Mouse (Mus musculus): ENCODE measurements around the gene Rsph10b. TPM values are rescaled to one million over a fixed set of nuclear protein-coding genes. Genes with fewer than 3 reads are reported as not detected.

Gene Rsph10b
- polyA plus RNA-seq, 1 experiment from 2014 or later, result 1.9 TPM

- Histone ChIP-seq H3K4me1 (peaks cover 7% of the 10 kb centered on the region), H3K4me3 (no peak overlapping the region), H3K9ac (no peak overlapping the region), H3K27ac (no peak overlapping the region), H3K4me2 (replicated peaks) (no peak overlapping the region), H3K9me3 (no peaks in the 10 kb centered on the region), H3K27me3 (replicated peaks) (no peaks in the 10 kb centered on the region), H3K36me3 (peaks cover 21% of the 10 kb centered on the region)
- 26% methylated on average over 9 of the region's 9 CpGs for WGBS
- peak; percentile 71; the same call in 1 of the 2 replicates for ATAC-seq (ENCODE audit: low FRiP score, low read depth)
Observed at GRCm38 (mm10) chr5:143980858-143981257, 48.0 kb downstream of the Rsph10b start.

DNA sequence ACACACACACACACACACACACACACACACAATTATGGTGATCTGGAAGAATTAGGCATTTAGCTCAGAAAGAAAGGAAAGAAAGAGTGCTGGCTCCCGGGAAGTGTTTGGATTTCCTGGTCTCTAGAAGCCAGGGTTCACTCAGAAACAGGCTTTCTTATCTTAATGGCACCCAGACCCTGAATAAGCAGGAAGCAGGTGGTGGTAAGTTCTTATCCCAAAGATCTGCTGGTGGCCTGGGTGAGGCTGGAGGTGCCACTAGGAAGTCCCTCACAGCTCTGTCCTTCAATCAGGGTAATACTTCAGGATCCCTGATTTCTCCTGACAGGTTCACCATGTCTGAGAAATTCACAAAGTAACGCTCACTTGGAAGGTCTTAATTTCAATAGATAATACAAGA is 49.5 kb downstream of the Rsph10b start:
- ATAC-seq (ENCODE audit: low FRiP score, low read depth), result no peak
- H3K27ac ChIP-seq, result no peak overlapping the region
- 91% methylated on average over 2 of the region's 2 CpGs for WGBS

GRCm38 (mm10) chr5:143985381-143985780 is 52.5 kb downstream of the Rsph10b start:
- H3K9ac ChIP-seq, result no peak overlapping the region
- ATAC-seq (ENCODE audit: low FRiP score, low read depth), result no peak
- no peak overlapping the region for H3K4me2 ChIP-seq (replicated peaks)
- no peaks in the 10 kb centered on the region for H3K9me3 ChIP-seq
- H3K27ac ChIP-seq, result no peak overlapping the region
- H3K27me3 ChIP-seq (replicated peaks), result no peaks in the 10 kb centered on the region
- H3K36me3 ChIP-seq, result peaks cover 63% of the 10 kb centered on the region
- WGBS, result 89% methylated on average over 7 of the region's 7 CpGs
- peaks cover 7% of the 10 kb centered on the region for H3K4me1 ChIP-seq
- H3K4me3 ChIP-seq, result no peak overlapping the region

More for the DNA sequence above, 49.5 kb downstream of the Rsph10b start:
- no peak overlapping the region for H3K4me2 ChIP-seq (replicated peaks)
- no peak overlapping the region for H3K9ac ChIP-seq
- no peaks in the 10 kb centered on the region for H3K27me3 ChIP-seq (replicated peaks)
- H3K4me1 ChIP-seq, result peaks cover 7% of the 10 kb centered on the region
- H3K4me3 ChIP-seq, result no peak overlapping the region
- H3K36me3 ChIP-seq, result peaks cover 35% of the 10 kb centered on the region
- H3K9me3 ChIP-seq, result no peaks in the 10 kb centered on the region

- H3K27me3 ChIP-seq (replicated peaks), result no peaks in the 10 kb centered on the region
- H3K4me2 ChIP-seq (replicated peaks), result no peak overlapping the region
- WGBS, result 94% methylated on average over 3 of the region's 3 CpGs
- H3K4me3 ChIP-seq, result no peak overlapping the region
- no peak overlapping the region for H3K27ac ChIP-seq
- H3K9me3 ChIP-seq, result no peaks in the 10 kb centered on the region
- peaks cover 86% of the 10 kb centered on the region for H3K36me3 ChIP-seq
- no peak overlapping the region for H3K9ac ChIP-seq
- ATAC-seq (ENCODE audit: low FRiP score, low read depth), result no peak
- no peaks in the 10 kb centered on the region for H3K4me1 ChIP-seq
Observed at GRCm38 (mm10) chr5:143987596-143987995, 54.8 kb downstream of the Rsph10b start.

DNA sequence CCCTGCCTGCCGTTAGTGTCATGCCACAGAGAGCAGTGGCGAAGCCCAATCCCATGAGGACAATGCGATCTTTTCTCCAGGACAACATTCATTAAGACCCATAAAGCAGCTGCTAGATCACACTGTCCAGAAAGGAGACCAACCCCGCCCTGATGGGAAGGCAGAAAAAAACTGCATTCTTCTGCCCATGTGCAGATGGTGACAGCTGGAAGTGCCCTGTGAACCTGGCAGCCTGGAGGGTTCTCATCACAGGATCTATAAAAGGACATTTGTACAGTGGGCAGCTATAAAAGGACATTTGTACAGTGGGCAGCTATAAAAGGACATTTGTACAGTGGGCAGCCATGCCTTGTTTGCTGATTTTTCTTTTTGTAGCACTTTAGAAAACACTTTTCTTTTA is 56.2 kb downstream of the Rsph10b start:
- Histone ChIP-seq H3K4me1 (no peaks in the 10 kb centered on the region), H3K27ac (no peak overlapping the region), H3K9me3 (no peaks in the 10 kb centered on the region), H3K4me2 (replicated peaks) (no peak overlapping the region), H3K9ac (no peak overlapping the region), H3K27me3 (replicated peaks) (no peaks in the 10 kb centered on the region), H3K4me3 (no peak overlapping the region), H3K36me3 (peaks cover 95% of the 10 kb centered on the region)
- 68% methylated on average over 4 of the region's 4 CpGs for WGBS
- 0 out of 2 replicates have a peak, but pooled peaks have one; percentile 58 for ATAC-seq (ENCODE audit: low FRiP score, low read depth)

DNA sequence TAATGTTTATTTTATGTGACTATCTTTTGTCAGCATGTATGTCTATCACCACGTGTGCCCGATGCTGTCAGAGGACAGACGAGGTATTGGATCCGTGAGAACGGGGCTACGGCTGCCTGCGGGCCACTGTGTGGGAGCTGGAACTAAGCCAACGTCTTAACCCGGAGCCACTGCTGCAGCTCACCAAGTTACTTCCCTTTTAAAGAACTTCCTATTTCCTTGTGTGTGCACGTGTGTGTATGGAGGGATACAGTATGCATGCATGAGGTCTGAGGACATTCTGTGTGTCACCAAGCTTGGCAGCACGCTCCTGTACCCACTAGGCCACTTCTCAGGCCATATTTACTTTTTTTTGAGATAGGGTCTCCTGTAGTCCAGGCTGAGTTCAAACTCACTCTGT is 57.3 kb downstream of the Rsph10b start:
- H3K9me3 ChIP-seq, result no peaks in the 10 kb centered on the region
- ATAC-seq (ENCODE audit: low FRiP score, low read depth), result no peak
- peaks cover 96% of the 10 kb centered on the region for H3K36me3 ChIP-seq
- H3K4me2 ChIP-seq (replicated peaks), result no peak overlapping the region
- no peaks in the 10 kb centered on the region for H3K4me1 ChIP-seq
- 92% methylated on average over 11 of the region's 11 CpGs for WGBS
- no peak overlapping the region for H3K4me3 ChIP-seq
- H3K27ac ChIP-seq, result no peak overlapping the region
- no peak overlapping the region for H3K9ac ChIP-seq
- H3K27me3 ChIP-seq (replicated peaks), result no peaks in the 10 kb centered on the region

DNA sequence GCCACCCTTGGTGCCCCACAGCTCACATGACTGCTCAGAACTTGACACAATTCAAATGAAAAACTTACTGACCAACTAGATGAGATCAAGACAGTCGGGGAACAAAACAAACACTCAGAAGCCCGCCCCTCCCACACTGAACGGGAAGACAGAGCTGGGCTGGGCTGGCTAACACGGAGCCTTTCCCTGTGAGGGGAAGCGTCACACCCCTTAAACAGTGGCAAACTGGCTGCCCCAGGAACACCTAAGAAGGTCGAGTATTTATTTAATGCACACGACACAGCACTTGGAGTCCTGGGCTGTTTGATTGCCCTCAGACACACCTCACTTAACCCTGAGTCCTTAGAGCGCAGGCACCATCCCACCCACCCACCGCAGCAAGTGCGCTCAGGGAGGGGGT is 59.8 kb downstream of the Rsph10b start:
- no peak for ATAC-seq (ENCODE audit: low FRiP score, low read depth)
- WGBS, result 92% methylated on average over 10 of the region's 10 CpGs
- Histone ChIP-seq H3K27me3 (replicated peaks) (no peaks in the 10 kb centered on the region), H3K4me2 (replicated peaks) (no peak overlapping the region), H3K4me1 (no peaks in the 10 kb centered on the region), H3K9me3 (no peaks in the 10 kb centered on the region), H3K36me3 (peaks cover 97% of the 10 kb centered on the region), H3K9ac (no peak overlapping the region), H3K27ac (no peak overlapping the region), H3K4me3 (no peak overlapping the region)

DNA sequence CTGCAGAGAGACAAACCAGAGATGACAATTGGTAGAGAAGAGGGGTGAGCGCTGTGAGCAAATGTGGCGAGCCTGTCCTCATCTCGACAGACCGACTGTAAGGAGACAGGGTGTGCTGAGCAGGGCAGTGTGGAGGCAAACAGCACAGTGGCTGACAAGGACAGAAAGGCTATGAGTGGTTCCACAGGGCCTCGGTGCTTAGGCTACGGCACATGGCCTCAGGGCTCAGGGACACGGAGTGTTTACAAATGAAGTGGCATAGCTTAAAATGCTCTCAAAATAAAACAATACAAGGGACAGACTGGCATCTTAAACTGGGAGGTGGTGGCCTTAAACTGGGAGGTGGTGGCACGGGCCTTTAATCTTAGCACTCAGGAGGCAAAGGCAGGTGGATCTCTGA is 60.4 kb downstream of the Rsph10b start:
- Histone ChIP-seq H3K4me2 (replicated peaks) (no peak overlapping the region), H3K9me3 (no peaks in the 10 kb centered on the region), H3K9ac (no peak overlapping the region), H3K4me3 (no peak overlapping the region), H3K27ac (no peak overlapping the region), H3K4me1 (no peaks in the 10 kb centered on the region), H3K36me3 (peaks cover 97% of the 10 kb centered on the region), H3K27me3 (replicated peaks) (no peaks in the 10 kb centered on the region)
- no peak for ATAC-seq (ENCODE audit: low FRiP score, low read depth)
- 93% methylated on average over 8 of the region's 8 CpGs for WGBS

DNA sequence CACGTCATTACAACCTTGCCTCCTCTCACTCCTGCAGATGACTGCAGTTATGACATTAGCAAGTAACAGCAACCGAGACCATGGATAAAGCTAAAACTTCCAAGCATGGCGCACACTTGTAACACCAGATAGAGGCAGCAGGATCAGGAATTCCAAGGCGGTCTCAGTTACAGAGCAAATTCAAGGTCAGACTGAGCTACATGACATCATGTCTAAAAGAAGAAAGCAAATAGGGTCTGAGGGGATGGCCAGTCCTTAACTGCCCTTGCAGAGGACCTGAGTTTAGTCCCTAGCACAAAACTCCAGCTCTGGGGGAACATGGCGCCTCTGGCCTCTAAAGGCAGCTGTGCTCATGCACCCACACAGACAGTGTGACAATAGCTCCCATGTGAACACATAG is 61.0 kb downstream of the Rsph10b start:
- 93% methylated on average over 5 of the region's 5 CpGs for WGBS
- Histone ChIP-seq H3K4me1 (no peaks in the 10 kb centered on the region), H3K9me3 (no peaks in the 10 kb centered on the region), H3K4me3 (no peak overlapping the region), H3K27ac (no peak overlapping the region), H3K9ac (no peak overlapping the region), H3K27me3 (replicated peaks) (no peaks in the 10 kb centered on the region), H3K36me3 (peaks cover 97% of the 10 kb centered on the region), H3K4me2 (replicated peaks) (no peak overlapping the region)
- no peak for ATAC-seq (ENCODE audit: low FRiP score, low read depth)

- Histone ChIP-seq H3K9me3 (no peaks in the 10 kb centered on the region), H3K4me1 (no peaks in the 10 kb centered on the region), H3K4me2 (replicated peaks) (no peak overlapping the region), H3K9ac (no peak overlapping the region), H3K4me3 (no peak overlapping the region), H3K36me3 (peaks cover 98% of the 10 kb centered on the region), H3K27ac (no peak overlapping the region), H3K27me3 (replicated peaks) (no peaks in the 10 kb centered on the region)
- 73% methylated on average over 11 of the region's 11 CpGs for WGBS
- ATAC-seq (ENCODE audit: low FRiP score, low read depth), result no peak
Observed at GRCm38 (mm10) chr5:143994632-143995365, 62.0 kb downstream of the Rsph10b start.

DNA sequence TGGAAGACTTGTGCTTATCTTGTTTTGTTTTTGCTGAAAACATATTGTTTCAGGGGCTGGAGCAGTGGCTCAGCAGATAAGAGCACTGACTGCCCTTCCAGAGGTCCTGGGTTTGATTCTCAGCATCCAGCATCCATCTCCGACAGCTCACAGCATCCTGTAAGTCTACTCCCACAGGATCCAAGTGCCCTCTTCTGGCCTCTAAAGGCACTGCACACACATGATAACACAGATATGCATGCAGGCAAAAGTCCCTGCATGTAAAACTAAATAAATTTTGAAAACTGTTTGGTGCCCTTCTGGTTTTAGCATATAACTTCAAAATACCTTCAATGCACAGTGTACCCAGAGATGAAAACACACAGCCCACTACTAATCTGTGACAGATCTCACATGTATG is 66.6 kb downstream of the Rsph10b start:
- Histone ChIP-seq H3K27me3 (replicated peaks) (no peaks in the 10 kb centered on the region), H3K4me3 (no peak overlapping the region), H3K4me2 (replicated peaks) (no peak overlapping the region), H3K4me1 (no peaks in the 10 kb centered on the region), H3K9me3 (no peaks in the 10 kb centered on the region), H3K9ac (no peak overlapping the region), H3K27ac (no peak overlapping the region), H3K36me3 (peaks cover 94% of the 10 kb centered on the region)
- 90% methylated on average over 1 of the region's 1 CpGs for WGBS
- ATAC-seq (ENCODE audit: low FRiP score, low read depth), result no peak

- peaks cover 85% of the 10 kb centered on the region for H3K36me3 ChIP-seq
- no peaks in the 10 kb centered on the region for H3K9me3 ChIP-seq
- no peak overlapping the region for H3K4me2 ChIP-seq (replicated peaks)
- no peak overlapping the region for H3K4me3 ChIP-seq
- H3K4me1 ChIP-seq, result no peaks in the 10 kb centered on the region
- WGBS, result 92% methylated on average over 15 of the region's 15 CpGs
- H3K27ac ChIP-seq, result no peak overlapping the region
- no peak for ATAC-seq (ENCODE audit: low FRiP score, low read depth)
- no peaks in the 10 kb centered on the region for H3K27me3 ChIP-seq (replicated peaks)
- no peak overlapping the region for H3K9ac ChIP-seq
Observed at GRCm38 (mm10) chr5:144002461-144003192, 69.8 kb downstream of the Rsph10b start.

Measured in neural tube, embryonic 12.5 days (tissue).